Mouse (Mus musculus): ENCODE measurements around the gene Mvk.
A peak's percentile ranks its signal among the peaks of the same experiment; 100 is the strongest.

Mvk gene

GRCm38 (mm10) chr5:114443566-114444367 lies at the start of gene Mvk, which contains the start of gene Mmab:
Mvk (plus strand) TSS chr5:114444269.
Mmab (minus strand) TSS chr5:114444060.
- DNase-seq (ENCODE audit: low read depth, low spot score), result peak; percentile 98

- no peak for DNase-seq (ENCODE audit: low read depth, low spot score)
Measured at GRCm38 (mm10) chr5:114406592-114406991, 37.5 kb upstream of the Mvk start.

- no peak for DNase-seq (ENCODE audit: low read depth, low spot score)
Measured at GRCm38 (mm10) chr5:114407269-114407668, 36.8 kb upstream of the Mvk start.

GRCm38 (mm10) chr5:114407810-114408209 lies 36.3 kb upstream of the Mvk start:
- DNase-seq (ENCODE audit: low read depth, low spot score), result no peak

- DNase-seq (ENCODE audit: low read depth, low spot score), result no peak
Measured at GRCm38 (mm10) chr5:114408846-114409245, 35.2 kb upstream of the Mvk start.

- no peak for DNase-seq (ENCODE audit: low read depth, low spot score)
Measured at GRCm38 (mm10) chr5:114410429-114410828, 33.6 kb upstream of the Mvk start.

- no peak for DNase-seq (ENCODE audit: low read depth, low spot score)
Measured at GRCm38 (mm10) chr5:114412361-114412998, 31.6 kb upstream of the Mvk start.

- no peak for DNase-seq (ENCODE audit: low read depth, low spot score)
Measured at GRCm38 (mm10) chr5:114413067-114413735, 30.9 kb upstream of the Mvk start.

- DNase-seq (ENCODE audit: low read depth, low spot score), result no peak
Measured at GRCm38 (mm10) chr5:114415606-114416005, 28.5 kb upstream of the Mvk start.

GRCm38 (mm10) chr5:114416855-114417254 lies 27.2 kb upstream of the Mvk start:
- no peak for DNase-seq (ENCODE audit: low read depth, low spot score)

GRCm38 (mm10) chr5:114418541-114418940 lies 25.5 kb upstream of the Mvk start:
- DNase-seq (ENCODE audit: low read depth, low spot score), result no peak

GRCm38 (mm10) chr5:114421561-114422298 lies 22.3 kb upstream of the Mvk start:
- no peak for DNase-seq (ENCODE audit: low read depth, low spot score)

- DNase-seq (ENCODE audit: low read depth, low spot score), result no peak
Measured at GRCm38 (mm10) chr5:114422591-114422990, 21.5 kb upstream of the Mvk start.

GRCm38 (mm10) chr5:114423961-114424360 lies 20.1 kb upstream of the Mvk start:
- DNase-seq (ENCODE audit: low read depth, low spot score), result no peak

- DNase-seq (ENCODE audit: low read depth, low spot score), result no peak
Measured at GRCm38 (mm10) chr5:114426732-114427131, 17.3 kb upstream of the Mvk start.

GRCm38 (mm10) chr5:114428621-114429020 lies 15.4 kb upstream of the Mvk start:
- DNase-seq (ENCODE audit: low read depth, low spot score), result peak; percentile 42

GRCm38 (mm10) chr5:114429781-114430180 lies 14.3 kb upstream of the Mvk start:
- DNase-seq (ENCODE audit: low read depth, low spot score), result no peak

GRCm38 (mm10) chr5:114434359-114434758 lies 9.7 kb upstream of the Mvk start:
- no peak for DNase-seq (ENCODE audit: low read depth, low spot score)

GRCm38 (mm10) chr5:114435588-114435987 lies 8.5 kb upstream of the Mvk start:
- no peak for DNase-seq (ENCODE audit: low read depth, low spot score)

GRCm38 (mm10) chr5:114444368-114444692 lies 261 bp downstream of the Mvk start:
- DNase-seq (ENCODE audit: low read depth, low spot score), result no peak

GRCm38 (mm10) chr5:114449011-114449410 lies 4.9 kb downstream of the Mvk start:
- no peak for DNase-seq (ENCODE audit: low read depth, low spot score)

GRCm38 (mm10) chr5:114456287-114456686 lies 12.2 kb downstream of the Mvk start:
- DNase-seq (ENCODE audit: low read depth, low spot score), result no peak
